Mouse (Mus musculus) mesoderm, embryonic 11.5 days (tissue): ENCODE measurements around the gene Cebpa.

Experiments used
- DNase-seq: peaks from one replicate; pipeline ENCODE4 v3.0.0-alpha.2; 2012; ENCODE audit warnings: low read depth, low spot score

Gene Cebpa

GRCm38 (mm10) chr7:35118841-35119413 is at the start of gene Cebpa:
Gene Cebpa, plus strand, starts transcription at chr7:35119293.
- peak; percentile 93 for DNase-seq

- DNase-seq = no peak
Observed at GRCm38 (mm10) chr7:35076645-35077044, 42.4 kb upstream of the Cebpa start.

- no peak for DNase-seq
Observed at GRCm38 (mm10) chr7:35080843-35081338, 38.2 kb upstream of the Cebpa start.

- DNase-seq = no peak
Observed at GRCm38 (mm10) chr7:35081406-35082104, 37.5 kb upstream of the Cebpa start.

GRCm38 (mm10) chr7:35084565-35085360 is 34.3 kb upstream of the Cebpa start:
- no peak for DNase-seq

GRCm38 (mm10) chr7:35086271-35086861 is 32.7 kb upstream of the Cebpa start:
- peak; percentile 83 for DNase-seq

GRCm38 (mm10) chr7:35090550-35090949 is 28.5 kb upstream of the Cebpa start:
- DNase-seq = no peak

GRCm38 (mm10) chr7:35094975-35095678 is 24.0 kb upstream of the Cebpa start:
- DNase-seq = no peak

GRCm38 (mm10) chr7:35098777-35099176 is 20.3 kb upstream of the Cebpa start:
- DNase-seq = no peak

GRCm38 (mm10) chr7:35099528-35099927 is 19.6 kb upstream of the Cebpa start:
- no peak for DNase-seq

GRCm38 (mm10) chr7:35106614-35107013 is 12.5 kb upstream of the Cebpa start:
- DNase-seq = no peak

- no peak for DNase-seq
Observed at GRCm38 (mm10) chr7:35107630-35108029, 11.5 kb upstream of the Cebpa start.

- no peak for DNase-seq
Observed at GRCm38 (mm10) chr7:35108046-35108445, 11.0 kb upstream of the Cebpa start.

- no peak for DNase-seq
Observed at GRCm38 (mm10) chr7:35108663-35109062, 10.4 kb upstream of the Cebpa start.

- DNase-seq = no peak
Observed at GRCm38 (mm10) chr7:35113136-35113535, 6.0 kb upstream of the Cebpa start.

- DNase-seq = no peak
Observed at GRCm38 (mm10) chr7:35113721-35114120, 5.4 kb upstream of the Cebpa start.

- DNase-seq = no peak
Observed at GRCm38 (mm10) chr7:35116524-35116923, 2.6 kb upstream of the Cebpa start.

- DNase-seq = no peak
Observed at GRCm38 (mm10) chr7:35117052-35117451, 2.0 kb upstream of the Cebpa start.

- no peak for DNase-seq
Observed at GRCm38 (mm10) chr7:35117761-35118098, 1.4 kb upstream of the Cebpa start.

GRCm38 (mm10) chr7:35118099-35118781 is 853 bp upstream of the Cebpa start:
- DNase-seq = peak; percentile 70
